8 mouse cellular contexts compared by ENCODE assay signal in genomic region chr9:47368015-47368901, GRCm38 (mm10).
DNase-seq lines count a peak whose midpoint lies in the region; ATAC-seq and TF ChIP-seq lines count a peak whose summit lies in the region.

No protein-coding gene starts in this region.

- 3% methylated on average over 26 of the region's 31 CpGs for WGBS in heart, embryonic 10.5 days
- 3% methylated on average over 30 of the region's 31 CpGs for WGBS in forebrain, embryonic 12.5 days
- 7% methylated on average over 31 of the region's 31 CpGs for WGBS in liver, embryonic 15.5 days (ENCODE audit: insufficient replicate concordance)
- 16% methylated on average over 30 of the region's 31 CpGs for WGBS in thymus, adult 2 months

- peaks cover 68% of the 10 kb centered on the region for H3K27me3 ChIP-seq in heart, embryonic 10.5 days (ENCODE audit: insufficient read depth, poor library complexity, severe bottlenecking)
- peaks cover 50% of the 10 kb centered on the region for H3K27me3 ChIP-seq in forebrain, embryonic 12.5 days
- peaks cover 28% of the 10 kb centered on the region for H3K27me3 ChIP-seq in liver, embryonic 15.5 days
- H3K27me3 ChIP-seq in thymus, adult 2 months (ENCODE audit: control insufficient read depth, insufficient read depth, low read length): no peaks in the 10 kb centered on the region

- peak overlapping the region; percentile 76 for H3K27ac ChIP-seq in heart, embryonic 10.5 days
- H3K27ac ChIP-seq in ES-E14 (ENCODE audit: insufficient read depth, low read depth, low read length, poor library complexity, severe bottlenecking): no peak overlapping the region
- peak overlapping the region; percentile 72 for H3K27ac ChIP-seq in forebrain, embryonic 12.5 days
- no peak overlapping the region for H3K27ac ChIP-seq in liver, embryonic 15.5 days (replicated peaks)
- H3K27ac ChIP-seq in thymus, adult 2 months (ENCODE audit: control insufficient read depth, insufficient read depth, low read length): no peak overlapping the region

- H3K9me3 ChIP-seq in heart, embryonic 10.5 days: no peaks in the 10 kb centered on the region
- H3K9me3 ChIP-seq in ES-E14 (ENCODE audit: control insufficient read depth, insufficient read depth, low read depth, low read length): no peaks in the 10 kb centered on the region
- no peaks in the 10 kb centered on the region for H3K9me3 ChIP-seq in forebrain, embryonic 12.5 days
- H3K9me3 ChIP-seq in liver, embryonic 15.5 days (replicated peaks): no peaks in the 10 kb centered on the region

- peak; percentile 59 for ATAC-seq in forebrain, embryonic 12.5 days (ENCODE audit: low FRiP score)
- no peak for ATAC-seq in liver, embryonic 15.5 days (ENCODE audit: insufficient read depth)

- no peak for TF ChIP-seq CTCF in thymus, adult 2 months (IDR thresholded peaks at IDR 0.05; ENCODE audit: borderline replicate concordance, control insufficient read depth, extremely low read depth, insufficient read depth, low read length, poor library complexity)

- peak overlapping the region; percentile 56 for H3K4me2 ChIP-seq in forebrain, embryonic 12.5 days
- peak overlapping the region; percentile 41 for H3K4me2 ChIP-seq in liver, embryonic 15.5 days

- no peak for TF ChIP-seq POLR2A in thymus, adult 2 months (IDR thresholded peaks at IDR 0.05; ENCODE audit: control insufficient read depth, extremely low read depth, insufficient read depth, low read length, poor library complexity)

- H3K9ac ChIP-seq in ES-E14 (ENCODE audit: insufficient read depth, low read depth, low read length, poor library complexity, severe bottlenecking): peak overlapping the region; percentile 59
- peak overlapping the region; percentile 29; the same call in 1 of the 2 replicates for H3K9ac ChIP-seq in forebrain, embryonic 12.5 days
- no peak overlapping the region for H3K9ac ChIP-seq in liver, embryonic 15.5 days

- peaks cover 21% of the 10 kb centered on the region for H3K4me1 ChIP-seq in heart, embryonic 10.5 days
- peaks cover 0 to 2% of the 10 kb centered on the region in 2 experiments; a peak in 1 of 4 replicates for H3K4me1 ChIP-seq in ES-E14 (ENCODE audit: control insufficient read depth in 2 of 2, insufficient read depth in 2 of 2, low read length in 2 of 2, poor library complexity in 1 of 2)
- H3K4me1 ChIP-seq in forebrain, embryonic 12.5 days: peaks cover 36% of the 10 kb centered on the region
- no peaks in the 10 kb centered on the region; the same call in 1 of the 2 replicates for H3K4me1 ChIP-seq in liver, embryonic 15.5 days (replicated peaks)
- H3K4me1 ChIP-seq in thymus, adult 2 months (replicated peaks; ENCODE audit: control insufficient read depth, insufficient read depth, low read length): no peaks in the 10 kb centered on the region

- no peaks in the 10 kb centered on the region for H3K36me3 ChIP-seq in heart, embryonic 10.5 days
- no peaks in the 10 kb centered on the region for H3K36me3 ChIP-seq in ES-E14 (ENCODE audit: control insufficient read depth, insufficient read depth, low read length, poor library complexity, severe bottlenecking)
- H3K36me3 ChIP-seq in forebrain, embryonic 12.5 days (replicated peaks): no peaks in the 10 kb centered on the region
- H3K36me3 ChIP-seq in liver, embryonic 15.5 days (replicated peaks): no peaks in the 10 kb centered on the region
- H3K36me3 ChIP-seq in thymus, adult 2 months (ENCODE audit: control insufficient read depth, insufficient read depth, low read length): no peaks in the 10 kb centered on the region

- peak overlapping the region; percentile 59 for H3K4me3 ChIP-seq in heart, embryonic 10.5 days
- peak overlapping the region; percentile 45 to 76 for H3K4me3 ChIP-seq in ES-E14 (ENCODE audit: insufficient read depth in 1 of 2, low read depth in 1 of 2, low read length in 2 of 2, poor library complexity in 1 of 2, severe bottlenecking in 1 of 2)
- H3K4me3 ChIP-seq in forebrain, embryonic 12.5 days (replicated peaks): peak overlapping the region; percentile 29
- H3K4me3 ChIP-seq in liver, embryonic 15.5 days (replicated peaks): no peak overlapping the region
- no peak overlapping the region for H3K4me3 ChIP-seq in thymus, adult 2 months (ENCODE audit: control insufficient read depth, insufficient read depth, low read length)

- intact Hi-C loops in heart, postnatal 36 days (cut with DNase I): no loop called here
- intact Hi-C loops in left cerebral cortex, postnatal 36 days (cut with DNase I): no loop called here

- in situ Hi-C loops in ES-E14 (cut with MboI; ENCODE audit: low sequenced_read_pairs in 2 of 2, unreplicated experiment in 2 of 2): no loop called here

- no peak for DNase-seq in heart, embryonic 10.5 days (ENCODE audit: low spot score)
- no peak for DNase-seq in heart, postnatal 36 days
- DNase-seq in ES-E14 (ENCODE audit: low read depth, low spot score): no peak
- no peak for DNase-seq in frontal cortex, postnatal 14 days (ENCODE audit: low spot score in 2 of 2)
- DNase-seq in thymus, adult 2 months: no peak
- DNase-seq in left cerebral cortex, postnatal 36 days (ENCODE audit: low spot score in 2 of 2): no peak

TF ChIP-seq in ES-E14, 5 proteins besides CTCF, POLR2A, EP300 and RAD21:
- no peak for TF ChIP-seq CHD2 (IDR thresholded peaks at IDR 0.05; ENCODE audit: low read depth, low read length)
- TF ChIP-seq ZC3H11A (IDR thresholded peaks at IDR 0.05; ENCODE audit: borderline replicate concordance, low read depth, low read length): no peak
- TF ChIP-seq ZNF384 (IDR thresholded peaks at IDR 0.05; ENCODE audit: low read depth, low read length): no peak
- no peak for TF ChIP-seq HCFC1 (IDR thresholded peaks at IDR 0.05; ENCODE audit: borderline replicate concordance, insufficient read depth, low read length)
- TF ChIP-seq MAFK (IDR thresholded peaks at IDR 0.05; ENCODE audit: insufficient read depth, low read depth, low read length): no peak

Comparison
In these comparisons a context has a peak if more than half of its experiments do, and no peak if none do; other contexts are left out.
1. H3K27ac ChIP-seq: peak in heart, embryonic 10.5 days (single experiment) and forebrain, embryonic 12.5 days (single experiment); none in ES-E14 (single experiment), liver, embryonic 15.5 days (single experiment) and thymus, adult 2 months (single experiment).
2. H3K4me3 ChIP-seq: peak in heart, embryonic 10.5 days (single experiment), ES-E14 (2 of 2) and forebrain, embryonic 12.5 days (single experiment); none in liver, embryonic 15.5 days (single experiment) and thymus, adult 2 months (single experiment).